Mouse (Mus musculus) spleen, postnatal 14 days (tissue): ENCODE results near the gene Helz2.
"Not testable (repeated sequence)": the region's sequence is repeated elsewhere in the genome, so short reads cannot be mapped to it uniquely, and the experiment has no call there.

Experiments used
- DNase-seq, 2 experiments: peaks; one replicate each; pipeline ENCODE4 v3.0.0; 2021 to 2022; ENCODE audit warnings: low spot score in 2 of 2

Gene Helz2

DNA sequence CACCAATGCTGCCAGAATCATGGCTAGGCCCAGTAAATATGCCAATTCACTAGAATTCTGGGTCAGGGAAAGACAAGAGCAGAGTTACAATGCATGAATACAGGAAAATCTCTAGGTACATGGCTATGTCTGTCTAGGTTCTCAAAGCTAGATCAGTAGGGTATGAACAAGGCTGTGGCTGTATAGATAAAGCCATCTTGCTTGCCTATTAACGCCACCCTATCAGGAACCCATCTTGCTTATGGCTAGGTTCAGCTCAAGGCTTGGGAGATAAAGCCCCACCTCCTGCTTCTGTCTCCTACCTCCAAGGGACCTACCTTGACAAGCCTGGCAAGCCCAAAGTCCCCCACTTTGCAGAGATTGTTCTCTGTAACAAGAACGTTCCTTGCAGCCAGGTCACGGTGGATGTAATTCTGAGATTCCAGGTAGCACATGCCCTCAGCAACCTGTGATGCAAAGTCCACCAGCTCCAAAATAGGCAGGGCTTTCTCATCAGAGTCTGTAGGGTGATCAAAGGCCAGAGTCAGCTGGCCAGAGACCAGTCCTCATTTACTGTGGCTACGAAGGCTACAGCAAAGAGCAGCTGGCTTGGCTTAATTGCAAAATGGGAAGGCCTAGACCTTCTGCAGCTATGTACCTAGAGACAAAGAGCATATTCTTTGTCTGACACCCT, 45.1 kb downstream of the Helz2 start:
- no peak for DNase-seq

GRCm38 (mm10) chr2:181193044-181193443, 48.8 kb downstream of the Helz2 start:
- no peak for DNase-seq

- no peak for DNase-seq
These were observed 49.9 kb downstream of the Helz2 start for GRCm38 (mm10) chr2:181191936-181192335.

DNA sequence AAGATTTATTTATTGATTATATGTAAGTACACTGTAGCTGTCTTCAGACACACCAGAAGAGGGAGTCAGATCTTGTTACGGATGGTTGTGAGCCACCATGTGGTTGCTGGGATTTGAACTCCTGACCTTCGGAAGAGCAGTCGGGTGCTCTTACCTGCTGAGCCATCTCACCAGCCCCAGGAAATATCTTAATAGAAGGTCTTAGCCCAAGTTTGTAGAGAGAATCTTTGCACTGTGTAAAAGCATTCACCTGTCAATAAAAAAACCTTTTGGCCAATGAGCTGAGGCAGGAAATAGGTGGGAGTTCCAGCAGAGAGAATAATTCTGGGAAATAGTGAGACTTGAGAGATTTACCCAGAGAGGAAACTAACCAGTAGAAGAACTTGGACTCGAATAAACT, 50.4 kb downstream of the Helz2 start:
- not testable (repeated sequence) for DNase-seq

GRCm38 (mm10) chr2:181189321-181189720, 52.5 kb downstream of the Helz2 start:
- no peak for DNase-seq

GRCm38 (mm10) chr2:181188681-181189080, 53.1 kb downstream of the Helz2 start:
- peak in 1 of 2 experiments; percentile 17 for DNase-seq

- DNase-seq = peak; percentile 84 to 87
These were observed 54.5 kb downstream of the Helz2 start, which contains the start of gene Ppdpf for GRCm38 (mm10) chr2:181187121-181188000. Gene Ppdpf, plus strand, starts transcription at chr2:181187247.

DNA sequence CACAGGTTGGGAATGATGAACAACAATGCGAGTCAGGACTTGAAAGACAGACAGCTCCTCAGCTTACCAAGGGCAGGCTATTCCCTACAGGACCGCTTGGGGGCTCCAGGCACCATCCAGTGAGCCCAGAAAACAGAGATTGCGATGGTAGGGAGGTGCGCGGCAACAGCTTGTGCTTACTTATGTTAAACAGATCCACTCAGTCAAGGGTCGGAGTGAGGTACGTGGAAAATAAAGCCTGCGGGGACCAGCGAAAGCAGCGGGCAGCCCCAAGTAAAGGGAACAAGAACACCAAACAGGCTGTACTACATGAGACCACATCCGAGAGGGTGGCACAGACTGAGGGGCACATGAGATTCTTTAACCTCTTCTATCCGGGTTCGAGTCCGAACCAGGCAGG, 55.2 kb downstream of the Helz2 start:
- DNase-seq = peak; percentile 69 to 75

- no peak for DNase-seq
These were observed 60.9 kb downstream of the Helz2 start for GRCm38 (mm10) chr2:181180898-181181297.

DNA sequence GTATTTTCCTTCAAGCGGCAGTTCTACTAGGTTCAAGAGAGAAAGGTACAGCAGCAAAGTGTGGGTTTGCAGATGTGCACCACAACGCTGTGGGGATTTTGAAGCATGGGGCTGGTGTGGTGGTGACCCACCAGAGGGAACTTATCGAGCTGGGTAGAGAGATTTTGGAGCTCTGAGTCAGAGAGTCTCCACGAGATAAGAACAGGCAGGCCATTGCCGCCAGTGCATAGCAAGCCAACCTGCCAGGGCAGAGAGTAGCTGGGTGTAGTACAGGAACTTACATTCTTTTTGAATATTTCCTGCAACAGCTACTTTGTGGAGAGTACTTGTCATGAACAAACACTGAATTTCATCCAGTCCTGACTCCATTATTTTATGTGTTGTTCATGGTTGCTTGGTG, 63.4 kb downstream of the Helz2 start:
- no peak for DNase-seq

DNA sequence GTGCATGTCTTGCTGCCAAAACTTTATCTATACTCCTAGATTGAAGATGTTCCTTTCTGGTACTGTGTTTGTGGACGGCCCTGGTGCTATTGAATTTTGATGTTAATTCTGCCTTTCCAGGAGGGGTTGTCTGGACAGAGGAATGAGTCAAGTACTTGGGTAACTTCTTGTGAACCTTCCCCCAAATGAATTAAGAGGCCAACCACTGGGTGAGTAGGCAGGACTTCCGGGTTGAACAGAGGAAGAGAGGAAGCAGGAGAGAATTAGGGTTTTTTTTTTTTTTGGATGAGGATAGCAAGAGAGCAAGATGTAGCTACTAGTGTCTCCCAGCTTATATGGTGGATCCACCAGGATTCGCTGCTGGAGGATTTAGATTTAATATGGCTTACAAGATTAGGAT, 63.8 kb downstream of the Helz2 start:
- DNase-seq = no peak
